Mouse (Mus musculus): ENCODE results near the gene Susd6. TPM values are rescaled to one million over a fixed set of nuclear protein-coding genes. Genes with fewer than 3 reads are reported as not detected.

Gene Susd6
- 71.7 TPM for polyA plus RNA-seq (2014; fragmentation: Illumina TruSeq; extraction: RNeasy Lipid Tissue Mini Kit (QIAGEN cat#74804); ENCODE audit: low read depth, low replicate concordance)

GRCm38 (mm10) chr12:80789849-80790694 is at the start of gene Susd6:
Gene Susd6 (plus strand): TSS chr12:80790510.

GRCm38 (mm10) chr12:80760396-80760801 is 29.9 kb upstream of the Susd6 start, which contains the start of gene Ccdc177:
Gene Ccdc177 (minus strand): TSS chr12:80760687.

Other genes starting within 250 kb of the Susd6 start
- gene Slc39a9, start 146.6 kb upstream of the Susd6 start, polyA plus RNA-seq (2014; fragmentation: Illumina TruSeq; extraction: RNeasy Lipid Tissue Mini Kit (QIAGEN cat#74804); ENCODE audit: low read depth, low replicate concordance) = 118 TPM
- 38.6 TPM for gene Erh, start 146.2 kb upstream of the Susd6 start, polyA plus RNA-seq (2014; fragmentation: Illumina TruSeq; extraction: RNeasy Lipid Tissue Mini Kit (QIAGEN cat#74804); ENCODE audit: low read depth, low replicate concordance)
- 1.4 TPM for gene Plekhd1, start 97.9 kb upstream of the Susd6 start, polyA plus RNA-seq (2014; fragmentation: Illumina TruSeq; extraction: RNeasy Lipid Tissue Mini Kit (QIAGEN cat#74804); ENCODE audit: low read depth, low replicate concordance)
- 0.41 TPM for gene Ccdc177, start 29.8 kb upstream of the Susd6 start, polyA plus RNA-seq (2014; fragmentation: Illumina TruSeq; extraction: RNeasy Lipid Tissue Mini Kit (QIAGEN cat#74804); ENCODE audit: low read depth, low replicate concordance)
- 800 TPM for gene Srsf5, start 155.0 kb downstream of the Susd6 start, polyA plus RNA-seq (2014; fragmentation: Illumina TruSeq; extraction: RNeasy Lipid Tissue Mini Kit (QIAGEN cat#74804); ENCODE audit: low read depth, low replicate concordance)
- gene Slc10a1, start 178.2 kb downstream of the Susd6 start, polyA plus RNA-seq (2014; fragmentation: Illumina TruSeq; extraction: RNeasy Lipid Tissue Mini Kit (QIAGEN cat#74804); ENCODE audit: low read depth, low replicate concordance) = not detected
- gene Smoc1, start 236.3 kb downstream of the Susd6 start, polyA plus RNA-seq (2014; fragmentation: Illumina TruSeq; extraction: RNeasy Lipid Tissue Mini Kit (QIAGEN cat#74804); ENCODE audit: low read depth, low replicate concordance) = 1.2 TPM

Measured in sigmoid colon, adult 10 weeks (tissue).